Mouse (Mus musculus): Measurements from ENCODE around the gene Map2k7.

GRCm38 (mm10) chr8:4219617-4220016, 18.9 kb upstream of the Map2k7 start:
- TF ChIP-seq CTCF (IDR thresholded peaks at IDR 0.05; ENCODE audit: low read depth, low read length) (no peak), POLR2A (IDR thresholded peaks at IDR 0.05; ENCODE audit: insufficient read depth, low read length) (no peak)

Data from ES-Bruce4 (cell line).